Mouse (Mus musculus) MEL (cell line): ENCODE results near the gene Ggct.

Experiments
- CTCF ChIP-seq, 3 experiments: IDR thresholded peaks in 2 of 3; conservative IDR thresholded peaks in 1 of 3; 2 replicates each; pipeline ENCODE4 v1.5.1; 2011 to 2012; ENCODE audit warnings: low read length in 3 of 3, low read depth in 2 of 3, mild to moderate bottlenecking in 2 of 3, improper control_type of control experiment in 1 of 3, inconsistent platforms in 1 of 3, mixed read lengths in 1 of 3, moderate library complexity in 1 of 3; ENCODE audit not compliant: control insufficient read depth in 1 of 3, insufficient read depth in 1 of 3, poor library complexity in 1 of 3, severe bottlenecking in 1 of 3
- E2F4 ChIP-seq: IDR thresholded peaks from 2 replicates; pipeline ENCODE4 v1.6.1; 2011; ENCODE audit warnings: low read depth, low read length, improper control_type of control experiment, borderline replicate concordance
- ELF1 ChIP-seq: IDR thresholded peaks from 2 replicates; pipeline ENCODE4 v1.6.1; 2014; ENCODE audit warnings: low read depth, mild to moderate bottlenecking, inconsistent platforms, low read length, improper control_type of control experiment, moderate library complexity
- GATA1 ChIP-seq: IDR thresholded peaks from 2 replicates; pipeline ENCODE4 v1.6.1; 2011; ENCODE audit warnings: low read depth, low read length, improper control_type of control experiment
- JUND ChIP-seq: IDR thresholded peaks from 2 replicates; pipeline ENCODE4 v1.6.1; 2011; ENCODE audit warnings: low read depth, mild to moderate bottlenecking, improper control_type of control experiment, low read length
- MAFK ChIP-seq: IDR thresholded peaks from 2 replicates; pipeline ENCODE4 v1.6.1; 2011; ENCODE audit warnings: low read depth, mild to moderate bottlenecking, low read length, improper control_type of control experiment, borderline replicate concordance
- MAZ ChIP-seq: IDR thresholded peaks from 2 replicates; pipeline ENCODE4 v1.6.1; 2012; ENCODE audit warnings: low read depth, mild to moderate bottlenecking, inconsistent platforms, low read length, improper control_type of control experiment
- MXI1 ChIP-seq: IDR thresholded peaks from 2 replicates; pipeline ENCODE4 v1.6.1; 2011; ENCODE audit warnings: mild to moderate bottlenecking, low read depth, low read length, improper control_type of control experiment
- TAL1 ChIP-seq: IDR thresholded peaks from 2 replicates; pipeline ENCODE4 v1.6.1; 2012; ENCODE audit warnings: mild to moderate bottlenecking, inconsistent platforms, low read length, moderate library complexity, mixed read lengths
- TBP ChIP-seq: IDR thresholded peaks from 2 replicates; pipeline ENCODE4 v1.8.0; 2011; ENCODE audit warnings: low read depth, low read length, improper control_type of control experiment
- USF1 ChIP-seq: IDR thresholded peaks from 2 replicates; pipeline ENCODE4 v1.6.1; 2014; ENCODE audit warnings: low read depth, mild to moderate bottlenecking, inconsistent platforms, low read length, improper control_type of control experiment, moderate library complexity
- ZC3H11A ChIP-seq: IDR thresholded peaks from 2 replicates; pipeline ENCODE4 v1.6.1; 2012; ENCODE audit warnings: low read depth, mild to moderate bottlenecking, inconsistent platforms, low read length, improper control_type of control experiment

GRCm38 (mm10) chr6:55040031-55040430, 47.3 kb upstream of the Ggct start:
- TF ChIP-seq E2F4 (no peak), ZC3H11A (no peak), USF1 (no peak), MAZ (no peak), TBP (no peak), TAL1 (no peak), CTCF (IDR thresholded peaks at IDR 0.05 in 2 of 3, conservative IDR thresholded peaks at IDR 0.05 in 1 of 3; ENCODE audit: control insufficient read depth in 1 of 3, insufficient read depth in 1 of 3, low read depth in 2 of 3, low read length in 3 of 3, poor library complexity in 1 of 3, severe bottlenecking in 1 of 3) (no peak), ELF1 (no peak), MAFK (no peak), GATA1 (no peak), MXI1 (no peak), JUND (no peak)
